Mouse (Mus musculus): Measurements from ENCODE around the gene Slc41a3. TPM values are rescaled to one million over a fixed set of nuclear protein-coding genes. Genes with fewer than 3 reads are reported as not detected.
"Not testable (repeated sequence)": the region's sequence is repeated elsewhere in the genome, so short reads cannot be mapped to it uniquely, and the experiment has no call there.

The Slc41a3 gene
- total and polyA plus RNA-seq, 3 experiments: 47.7 to 84.7 (median 51.0) TPM

GRCm38 (mm10) chr6:90630427-90630826, 25.9 kb downstream of the Slc41a3 start:
- no peak; the same call in 1 of the 2 replicates for TF ChIP-seq POLR2AphosphoS5 (IDR thresholded peaks at IDR 0.05; ENCODE audit: insufficient replicate concordance, low read depth, low read length)
- no peak for TF ChIP-seq GATA1 (IDR thresholded peaks at IDR 0.05; ENCODE audit: borderline replicate concordance, low read length)
- TF ChIP-seq CTCF (IDR thresholded peaks at IDR 0.05; ENCODE audit: low read depth, low read length): no peak
- no peak for TF ChIP-seq TAL1 (conservative IDR thresholded peaks at IDR 0.05; ENCODE audit: low read depth, low read length)
- TF ChIP-seq GATA2 (IDR thresholded peaks at IDR 0.05; ENCODE audit: borderline replicate concordance, low read depth, low read length): no peak
- H3K9me3 ChIP-seq (replicated peaks): no peaks in the 10 kb centered on the region; the same call in 1 of the 2 replicates
- H3K4me1 ChIP-seq (ENCODE audit: insufficient read depth, low read depth, low read length): peaks cover 88% of the 10 kb centered on the region
- DNase-seq (ENCODE audit: low spot score) (no peak), ATAC-seq (ENCODE audit: extremely low read depth, insufficient number of reproducible peaks, low FRiP score, poor library complexity, severe bottlenecking) (no peak)
- peaks cover 99% of the 10 kb centered on the region for H3K36me3 ChIP-seq (replicated peaks)
- H3K4me3 ChIP-seq (ENCODE audit: low read depth, low read length): no peak overlapping the region
- no peaks in the 10 kb centered on the region for H3K27me3 ChIP-seq (ENCODE audit: insufficient read depth, low read length)

DNA sequence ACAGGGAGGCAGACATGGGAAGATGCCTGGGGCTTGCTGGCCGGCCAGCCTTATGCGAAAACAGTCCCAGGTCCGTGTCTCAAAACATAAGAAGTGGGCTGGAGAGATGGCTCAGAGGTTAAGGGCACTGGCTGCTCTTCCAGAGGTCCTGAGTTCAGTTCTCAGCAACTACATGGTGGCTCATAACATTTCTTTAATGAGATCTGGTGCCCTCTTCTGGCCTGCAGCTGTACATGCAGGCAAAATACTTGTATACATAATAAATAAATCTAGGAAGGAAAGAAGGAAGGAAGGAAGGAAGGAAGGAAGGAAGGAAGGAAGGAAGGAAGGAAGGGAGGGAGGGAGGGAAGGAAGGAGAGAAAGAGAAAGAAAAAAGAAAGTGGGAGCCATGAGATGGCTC, 28.0 kb downstream of the Slc41a3 start:
- not testable (repeated sequence) for H3K9me3 ChIP-seq (replicated peaks); ATAC-seq (ENCODE audit: extremely low read depth, insufficient number of reproducible peaks, low FRiP score, poor library complexity, severe bottlenecking); H3K27me3 ChIP-seq (ENCODE audit: insufficient read depth, low read length); DNase-seq (ENCODE audit: low spot score); H3K4me3 ChIP-seq (ENCODE audit: low read depth, low read length)
- Histone ChIP-seq H3K36me3 (replicated peaks) (peaks cover 99% of the 10 kb centered on the region), H3K4me1 (ENCODE audit: insufficient read depth, low read depth, low read length) (peaks cover 77% of the 10 kb centered on the region)

DNA sequence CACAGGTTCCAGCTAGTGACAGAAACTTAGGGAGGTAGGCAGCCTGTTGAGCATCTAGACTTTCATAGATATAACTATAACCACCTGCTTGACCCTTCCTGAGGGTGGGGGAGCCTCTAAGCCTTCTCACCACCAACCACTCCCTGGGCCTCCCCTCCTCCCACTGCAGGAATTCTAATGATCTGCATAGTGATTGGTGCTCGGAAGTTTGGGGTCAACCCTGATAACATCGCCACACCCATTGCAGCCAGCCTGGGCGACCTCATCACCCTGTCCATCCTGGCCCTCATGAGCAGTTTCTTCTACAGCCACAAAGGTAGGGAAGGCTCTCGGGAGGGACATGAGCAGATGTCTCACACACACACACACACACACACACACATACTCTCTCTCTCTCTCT, 30.6 kb downstream of the Slc41a3 start:
- no peaks in the 10 kb centered on the region for H3K27me3 ChIP-seq (ENCODE audit: insufficient read depth, low read length)
- H3K36me3 ChIP-seq (replicated peaks): peaks cover 99% of the 10 kb centered on the region
- no peak for DNase-seq (ENCODE audit: low spot score)
- H3K9me3 ChIP-seq (replicated peaks): no peaks in the 10 kb centered on the region; the same call in 1 of the 2 replicates
- H3K4me3 ChIP-seq (ENCODE audit: low read depth, low read length): no peak overlapping the region
- peaks cover 56% of the 10 kb centered on the region for H3K4me1 ChIP-seq (ENCODE audit: insufficient read depth, low read depth, low read length)
- no peak for ATAC-seq (ENCODE audit: extremely low read depth, insufficient number of reproducible peaks, low FRiP score, poor library complexity, severe bottlenecking)
- TF ChIP-seq TAL1 (conservative IDR thresholded peaks at IDR 0.05; ENCODE audit: low read depth, low read length): no peak
- TF ChIP-seq GATA2 (IDR thresholded peaks at IDR 0.05; ENCODE audit: borderline replicate concordance, low read depth, low read length): no peak
- TF ChIP-seq GATA1 (IDR thresholded peaks at IDR 0.05; ENCODE audit: borderline replicate concordance, low read length): no peak
- TF ChIP-seq CTCF (IDR thresholded peaks at IDR 0.05; ENCODE audit: low read depth, low read length): no peak
- no peak for TF ChIP-seq POLR2AphosphoS5 (IDR thresholded peaks at IDR 0.05; ENCODE audit: insufficient replicate concordance, low read depth, low read length)

DNA sequence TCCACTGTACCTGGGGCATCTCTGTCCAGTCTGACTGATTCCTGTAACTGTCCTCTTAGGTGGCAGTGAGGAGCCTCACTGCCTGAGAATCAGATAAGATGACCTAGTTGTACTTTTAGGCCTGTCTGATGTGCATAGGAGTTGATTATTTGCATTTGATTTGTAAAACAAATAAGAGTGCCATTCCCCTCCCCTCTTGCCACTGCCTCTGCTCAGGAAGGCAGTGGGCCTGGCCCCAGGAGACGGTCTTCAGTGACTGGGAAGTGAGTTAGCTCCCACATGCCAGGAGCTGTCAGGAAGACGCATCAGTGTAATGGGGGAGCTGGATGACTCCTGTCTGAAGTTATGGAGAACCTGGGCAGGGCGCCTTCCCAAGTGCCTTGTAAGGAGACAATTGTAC, 31.1 kb downstream of the Slc41a3 start:
- Histone ChIP-seq H3K9me3 (replicated peaks) (no peaks in the 10 kb centered on the region; the same call in 1 of the 2 replicates), H3K4me1 (ENCODE audit: insufficient read depth, low read depth, low read length) (peaks cover 50% of the 10 kb centered on the region), H3K27me3 (ENCODE audit: insufficient read depth, low read length) (no peaks in the 10 kb centered on the region), H3K36me3 (replicated peaks) (peaks cover 99% of the 10 kb centered on the region), H3K4me3 (ENCODE audit: low read depth, low read length) (no peak overlapping the region)
- DNase-seq (ENCODE audit: low spot score) (no peak), ATAC-seq (ENCODE audit: extremely low read depth, insufficient number of reproducible peaks, low FRiP score, poor library complexity, severe bottlenecking) (no peak)
- TF ChIP-seq TAL1 (conservative IDR thresholded peaks at IDR 0.05; ENCODE audit: low read depth, low read length) (no peak), GATA2 (IDR thresholded peaks at IDR 0.05; ENCODE audit: borderline replicate concordance, low read depth, low read length) (no peak), GATA1 (IDR thresholded peaks at IDR 0.05; ENCODE audit: borderline replicate concordance, low read length) (no peak), CTCF (IDR thresholded peaks at IDR 0.05; ENCODE audit: low read depth, low read length) (no peak), POLR2AphosphoS5 (IDR thresholded peaks at IDR 0.05; ENCODE audit: insufficient replicate concordance, low read depth, low read length) (no peak)

DNA sequence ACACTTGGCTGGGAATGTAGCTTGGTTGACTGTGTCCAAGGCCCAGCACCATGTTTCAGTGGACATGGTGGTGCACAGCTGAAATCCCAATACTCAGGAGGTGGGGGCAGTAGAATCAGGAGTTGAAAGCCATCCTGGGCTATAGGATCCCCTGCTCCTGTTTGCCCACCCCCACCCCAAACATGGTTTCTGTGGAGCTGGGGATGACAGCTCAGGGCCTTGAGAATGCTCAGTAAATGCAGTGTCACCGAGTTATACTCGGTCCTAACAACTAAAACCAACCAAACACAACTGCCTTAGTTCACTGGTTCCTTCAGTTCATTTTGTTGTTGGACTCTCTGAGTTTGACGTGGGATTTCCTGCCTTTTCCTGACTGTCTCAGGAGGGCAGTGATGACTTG, 38.5 kb downstream of the Slc41a3 start:
- Histone ChIP-seq H3K9me3 (replicated peaks) (no peaks in the 10 kb centered on the region), H3K4me3 (ENCODE audit: low read depth, low read length) (no peak overlapping the region), H3K4me1 (ENCODE audit: insufficient read depth, low read depth, low read length) (peaks cover 23% of the 10 kb centered on the region), H3K36me3 (replicated peaks) (peaks cover 89% of the 10 kb centered on the region), H3K27me3 (ENCODE audit: insufficient read depth, low read length) (no peaks in the 10 kb centered on the region)
- DNase-seq (ENCODE audit: low spot score) (no peak), ATAC-seq (ENCODE audit: extremely low read depth, insufficient number of reproducible peaks, low FRiP score, poor library complexity, severe bottlenecking) (no peak)
- no peak for TF ChIP-seq GATA2 (IDR thresholded peaks at IDR 0.05; ENCODE audit: borderline replicate concordance, low read depth, low read length)
- TF ChIP-seq TAL1 (conservative IDR thresholded peaks at IDR 0.05; ENCODE audit: low read depth, low read length): no peak

DNA sequence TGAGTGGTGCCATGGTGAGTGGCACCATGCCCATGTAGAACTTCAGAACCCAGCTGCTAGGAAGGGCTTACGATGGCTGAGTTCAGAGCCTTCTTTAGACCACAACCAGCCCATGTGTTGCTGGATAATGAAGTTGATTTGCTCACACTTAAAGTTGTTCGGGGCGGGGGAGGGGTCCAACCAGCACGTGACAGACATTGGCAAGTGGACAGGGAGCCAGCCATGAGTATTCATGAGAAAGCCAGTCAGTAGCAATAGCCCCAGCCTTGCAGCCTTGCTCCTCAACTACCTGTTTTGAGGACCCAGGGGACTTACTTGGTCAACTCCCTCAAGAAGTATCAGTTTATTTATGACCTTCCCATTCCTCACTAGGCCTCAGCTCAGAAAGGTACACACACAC, 40.4 kb downstream of the Slc41a3 start:
- no peak for DNase-seq (ENCODE audit: low spot score)
- Histone ChIP-seq H3K4me1 (ENCODE audit: insufficient read depth, low read depth, low read length) (peaks cover 28% of the 10 kb centered on the region), H3K9me3 (replicated peaks) (no peaks in the 10 kb centered on the region), H3K27me3 (ENCODE audit: insufficient read depth, low read length) (no peaks in the 10 kb centered on the region), H3K4me3 (ENCODE audit: low read depth, low read length) (no peak overlapping the region), H3K36me3 (replicated peaks) (peaks cover 70% of the 10 kb centered on the region)
- no peak for ATAC-seq (ENCODE audit: extremely low read depth, insufficient number of reproducible peaks, low FRiP score, poor library complexity, severe bottlenecking)
- TF ChIP-seq GATA1 (IDR thresholded peaks at IDR 0.05; ENCODE audit: borderline replicate concordance, low read length): no peak
- TF ChIP-seq POLR2AphosphoS5 (IDR thresholded peaks at IDR 0.05; ENCODE audit: insufficient replicate concordance, low read depth, low read length): no peak
- TF ChIP-seq TAL1 (conservative IDR thresholded peaks at IDR 0.05; ENCODE audit: low read depth, low read length): no peak
- no peak for TF ChIP-seq CTCF (IDR thresholded peaks at IDR 0.05; ENCODE audit: low read depth, low read length)
- TF ChIP-seq GATA2 (IDR thresholded peaks at IDR 0.05; ENCODE audit: borderline replicate concordance, low read depth, low read length): no peak

GRCm38 (mm10) chr6:90648391-90648790, 43.9 kb downstream of the Slc41a3 start:
- H3K27me3 ChIP-seq (ENCODE audit: insufficient read depth, low read length): peaks cover 7% of the 10 kb centered on the region
- DNase-seq (ENCODE audit: low spot score) (no peak), ATAC-seq (ENCODE audit: extremely low read depth, insufficient number of reproducible peaks, low FRiP score, poor library complexity, severe bottlenecking) (no peak)
- peaks cover 28% of the 10 kb centered on the region for H3K4me1 ChIP-seq (ENCODE audit: insufficient read depth, low read depth, low read length)
- H3K36me3 ChIP-seq (replicated peaks): peaks cover 35% of the 10 kb centered on the region
- TF ChIP-seq POLR2AphosphoS5 (IDR thresholded peaks at IDR 0.05; ENCODE audit: insufficient replicate concordance, low read depth, low read length) (no peak), GATA2 (IDR thresholded peaks at IDR 0.05; ENCODE audit: borderline replicate concordance, low read depth, low read length) (no peak), GATA1 (IDR thresholded peaks at IDR 0.05; ENCODE audit: borderline replicate concordance, low read length) (no peak), TAL1 (conservative IDR thresholded peaks at IDR 0.05; ENCODE audit: low read depth, low read length) (no peak), CTCF (IDR thresholded peaks at IDR 0.05; ENCODE audit: low read depth, low read length) (no peak)
- H3K4me3 ChIP-seq (ENCODE audit: low read depth, low read length): no peak overlapping the region
- H3K9me3 ChIP-seq (replicated peaks): no peaks in the 10 kb centered on the region
